Mouse (Mus musculus): Measurements from ENCODE around the gene Tgm1. TPM values are rescaled to one million over a fixed set of nuclear protein-coding genes. Genes with fewer than 3 reads are reported as not detected.

The Tgm1 gene
- not detected for polyA plus RNA-seq (2014; fragmentation: Illumina TruSeq; extraction: RNeasy Lipid Tissue Mini Kit (QIAGEN cat#74804); ENCODE audit: low read depth, low replicate concordance)

GRCm38 (mm10) chr14:55713729-55714122 lies at the start of gene Tgm1:
TSS of gene Tgm1 (minus strand) at chr14:55713926.

GRCm38 (mm10) chr14:55761163-55761562 lies 47.4 kb upstream of the Tgm1 start, which contains the start of gene Ltb4r2:
TSS of gene Ltb4r2 (plus strand) at chr14:55761428.

DNA sequence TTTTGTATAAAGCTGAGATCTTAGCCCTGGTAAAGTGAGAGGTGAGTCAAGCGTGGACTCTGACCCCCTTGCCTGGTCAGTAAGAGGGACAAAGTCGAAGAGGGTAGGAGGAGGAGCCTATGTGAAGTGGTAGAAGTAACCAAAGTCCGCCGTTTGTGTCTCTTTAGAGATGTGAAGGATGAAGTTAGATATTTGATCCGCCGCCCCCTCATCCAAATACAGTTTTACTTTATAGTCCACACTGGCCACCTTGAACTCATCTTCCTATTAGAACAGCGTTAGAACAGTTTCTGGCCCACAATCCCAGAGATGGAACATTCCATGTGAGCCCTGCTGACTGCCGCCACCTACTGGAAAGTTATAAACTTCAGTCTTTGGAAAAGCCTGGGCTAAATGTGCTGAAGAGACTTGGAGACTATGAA lies 44.6 kb upstream of the Tgm1 start, which contains the start of gene Cideb:
Gene Cideb (minus strand): TSS at position 96 of the 422 bp plus-strand sequence.

DNA sequence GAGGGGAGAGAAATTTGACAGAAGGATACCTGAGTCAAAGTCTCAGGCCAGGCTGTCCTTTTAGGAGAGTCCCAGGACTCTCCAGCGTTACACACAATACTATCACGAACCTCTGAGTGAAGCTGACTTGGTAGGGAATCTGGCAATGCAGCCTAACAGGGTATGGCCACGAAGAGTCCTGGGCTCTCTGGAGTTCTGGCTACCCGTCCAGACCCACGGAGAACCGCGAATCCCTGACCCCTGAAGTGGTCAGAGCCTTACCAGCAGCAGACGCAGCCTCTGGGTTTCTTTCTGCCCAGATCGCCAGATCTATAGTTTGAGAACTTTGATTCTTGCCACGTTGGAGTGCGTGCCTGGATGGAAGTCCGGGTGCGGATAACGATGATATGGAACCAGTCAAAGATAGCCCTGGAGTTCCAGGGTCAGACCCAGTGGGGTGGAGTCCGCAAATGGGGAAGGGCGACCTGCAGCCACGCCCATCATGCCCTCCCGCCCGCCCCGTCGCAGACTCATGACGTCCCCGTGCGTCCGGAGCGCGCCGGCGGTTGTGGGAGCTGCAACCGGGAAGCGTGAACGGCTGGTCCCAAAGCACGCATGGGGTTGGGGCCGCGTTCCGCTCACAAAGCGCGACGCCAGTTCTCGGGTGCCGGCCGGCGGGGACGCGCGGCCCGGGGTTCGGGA lies 31.6 kb upstream of the Tgm1 start, which contains the start of the genes Dhrs1 and Nop9:
Gene Dhrs1 (minus strand): TSS at position 511 of the 681 bp plus-strand sequence.
Gene Nop9 (plus strand): TSS at position 514 of the 681 bp plus-strand sequence.

DNA sequence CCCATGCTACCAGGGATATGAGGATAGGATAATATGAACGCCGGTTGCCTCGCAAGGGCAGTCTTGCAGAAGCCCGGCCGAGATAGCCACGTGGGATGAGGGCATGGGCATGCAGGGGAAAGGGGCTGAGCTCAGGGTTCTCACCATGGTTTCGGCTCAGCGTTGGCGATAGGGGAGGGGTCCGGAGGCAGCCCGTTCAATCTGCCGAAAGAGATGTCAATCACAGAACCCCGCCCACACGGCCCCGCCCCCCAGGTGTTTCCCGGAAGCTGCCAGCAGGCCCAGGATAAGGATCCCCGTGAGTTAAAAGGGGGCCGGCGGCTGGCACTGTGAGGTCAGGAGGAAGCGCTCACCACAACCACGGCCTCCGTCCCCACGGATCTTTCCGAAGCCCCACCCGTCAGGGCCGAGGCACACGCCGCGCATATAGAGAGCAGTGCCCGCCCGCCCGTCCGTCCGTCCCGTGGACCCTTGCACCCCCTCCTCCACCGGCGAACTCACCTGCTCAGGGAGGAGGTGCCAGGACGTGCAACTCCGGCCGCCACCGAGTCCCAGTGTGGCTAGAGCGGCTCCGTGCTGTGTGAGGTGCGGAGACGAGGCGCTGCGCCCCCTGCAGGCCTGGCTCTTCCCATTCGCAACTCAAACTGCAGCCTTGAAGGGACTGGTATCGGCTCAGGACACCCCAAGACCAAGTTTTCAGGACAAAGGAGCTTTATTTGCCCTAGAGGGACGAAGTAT lies 8.1 kb upstream of the Tgm1 start, which contains the start of gene Rabggta:
Gene Rabggta (minus strand): TSS at position 564 of the 738 bp plus-strand sequence.

DNA sequence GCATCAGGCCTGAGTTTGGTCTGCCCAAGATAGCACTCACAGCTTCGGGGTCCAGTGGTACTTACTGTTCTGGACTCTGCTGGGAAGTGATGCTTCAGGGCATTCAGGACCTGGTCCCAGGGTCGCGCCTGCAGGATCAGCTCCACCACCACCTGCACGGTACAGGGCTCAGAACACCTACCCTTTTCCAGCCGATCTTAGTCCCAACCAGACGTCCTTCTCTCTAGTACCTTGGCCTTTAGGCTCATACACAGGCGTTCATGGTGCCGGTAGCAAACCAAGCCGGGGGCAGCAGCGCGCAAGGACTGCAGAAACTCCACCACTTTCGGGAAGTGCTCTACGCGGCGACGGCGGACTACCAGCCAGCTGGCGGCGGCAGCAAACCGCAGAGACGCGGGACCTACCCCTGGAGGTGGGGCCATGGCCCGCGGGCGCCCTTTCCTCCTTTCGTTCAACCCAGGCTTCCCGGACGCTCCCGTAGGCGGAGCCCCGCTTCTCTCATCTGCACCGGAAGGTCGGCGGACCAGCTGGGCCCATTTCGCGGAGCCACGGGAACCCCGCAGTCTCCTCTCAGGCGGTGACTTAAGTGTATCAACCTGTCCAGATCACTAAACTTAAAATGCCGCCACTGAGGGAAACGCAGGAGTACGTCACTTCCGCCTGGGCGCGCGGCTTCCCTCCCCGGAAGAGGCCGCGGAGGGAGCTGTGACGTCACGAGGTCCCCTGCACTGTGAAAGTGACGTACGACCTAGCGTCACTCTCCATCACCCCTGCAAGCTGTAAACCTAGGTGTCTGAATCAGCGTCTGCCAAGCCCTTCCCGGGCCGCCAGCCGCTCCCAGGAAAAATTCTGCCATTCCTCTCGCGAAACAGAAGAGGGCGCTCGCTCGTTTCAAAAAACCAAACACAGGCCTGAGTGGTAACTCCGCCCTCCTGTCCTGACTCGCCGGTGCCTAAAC lies 32.3 kb downstream of the Tgm1 start, which contains the start of gene Tinf2:
Gene Tinf2 (minus strand): TSS at position 661 of the 958 bp plus-strand sequence.

GRCm38 (mm10) chr14:55671833-55672740 lies 41.6 kb downstream of the Tgm1 start, which contains the start of the genes Gmpr2 and Nedd8:
TSS of gene Gmpr2 (plus strand) at chr14:55671941.
TSS of gene Nedd8 (minus strand) at chr14:55672124.

GRCm38 (mm10) chr14:55659960-55660573 lies 53.7 kb downstream of the Tgm1 start, which contains the start of gene Mdp1:
TSS of gene Mdp1 (minus strand) at chr14:55660508.

Other genes with a start within 250 kb of the Tgm1 start
- 46.8 TPM for gene Dhrs4, start 235.2 kb downstream of the Tgm1 start, polyA plus RNA-seq (2014; fragmentation: Illumina TruSeq; extraction: RNeasy Lipid Tissue Mini Kit (QIAGEN cat#74804); ENCODE audit: low read depth, low replicate concordance)
- not detected for gene Carmil3, start 223.3 kb downstream of the Tgm1 start, polyA plus RNA-seq (2014; fragmentation: Illumina TruSeq; extraction: RNeasy Lipid Tissue Mini Kit (QIAGEN cat#74804); ENCODE audit: low read depth, low replicate concordance)
- gene Cpne6, start 203.5 kb downstream of the Tgm1 start, polyA plus RNA-seq (2014; fragmentation: Illumina TruSeq; extraction: RNeasy Lipid Tissue Mini Kit (QIAGEN cat#74804); ENCODE audit: low read depth, low replicate concordance), result not detected
- not detected for gene Nrl, start 188.9 kb downstream of the Tgm1 start, polyA plus RNA-seq (2014; fragmentation: Illumina TruSeq; extraction: RNeasy Lipid Tissue Mini Kit (QIAGEN cat#74804); ENCODE audit: low read depth, low replicate concordance)
- gene Pck2, start 173.7 kb downstream of the Tgm1 start, polyA plus RNA-seq (2014; fragmentation: Illumina TruSeq; extraction: RNeasy Lipid Tissue Mini Kit (QIAGEN cat#74804); ENCODE audit: low read depth, low replicate concordance), result 4.3 TPM
- gene Dcaf11, start 153.9 kb downstream of the Tgm1 start, polyA plus RNA-seq (2014; fragmentation: Illumina TruSeq; extraction: RNeasy Lipid Tissue Mini Kit (QIAGEN cat#74804); ENCODE audit: low read depth, low replicate concordance), result 19.7 TPM
- gene A730061H03Rik, start 153.5 kb downstream of the Tgm1 start, polyA plus RNA-seq (2014; fragmentation: Illumina TruSeq; extraction: RNeasy Lipid Tissue Mini Kit (QIAGEN cat#74804); ENCODE audit: low read depth, low replicate concordance), result not detected
- not detected for gene Fitm1, start 138.3 kb downstream of the Tgm1 start, polyA plus RNA-seq (2014; fragmentation: Illumina TruSeq; extraction: RNeasy Lipid Tissue Mini Kit (QIAGEN cat#74804); ENCODE audit: low read depth, low replicate concordance)
- 266 TPM for gene Psme1, start 135.8 kb downstream of the Tgm1 start, polyA plus RNA-seq (2014; fragmentation: Illumina TruSeq; extraction: RNeasy Lipid Tissue Mini Kit (QIAGEN cat#74804); ENCODE audit: low read depth, low replicate concordance)
- 10.2 TPM for gene Emc9, start 128.6 kb downstream of the Tgm1 start, polyA plus RNA-seq (2014; fragmentation: Illumina TruSeq; extraction: RNeasy Lipid Tissue Mini Kit (QIAGEN cat#74804); ENCODE audit: low read depth, low replicate concordance)
- 161 TPM for gene Psme2, start 122.8 kb downstream of the Tgm1 start, polyA plus RNA-seq (2014; fragmentation: Illumina TruSeq; extraction: RNeasy Lipid Tissue Mini Kit (QIAGEN cat#74804); ENCODE audit: low read depth, low replicate concordance)
- 6.4 TPM for gene Rnf31, start 122.2 kb downstream of the Tgm1 start, polyA plus RNA-seq (2014; fragmentation: Illumina TruSeq; extraction: RNeasy Lipid Tissue Mini Kit (QIAGEN cat#74804); ENCODE audit: low read depth, low replicate concordance)
- 44.9 TPM for gene Irf9, start 110.4 kb downstream of the Tgm1 start, polyA plus RNA-seq (2014; fragmentation: Illumina TruSeq; extraction: RNeasy Lipid Tissue Mini Kit (QIAGEN cat#74804); ENCODE audit: low read depth, low replicate concordance)
- 2.4 TPM for gene Rec8, start 95.9 kb downstream of the Tgm1 start, polyA plus RNA-seq (2014; fragmentation: Illumina TruSeq; extraction: RNeasy Lipid Tissue Mini Kit (QIAGEN cat#74804); ENCODE audit: low read depth, low replicate concordance)
- 13.4 TPM for gene Ipo4, start 78.0 kb downstream of the Tgm1 start, polyA plus RNA-seq (2014; fragmentation: Illumina TruSeq; extraction: RNeasy Lipid Tissue Mini Kit (QIAGEN cat#74804); ENCODE audit: low read depth, low replicate concordance)
- 1.7 TPM for gene Gm49378, start 76.0 kb downstream of the Tgm1 start, polyA plus RNA-seq (2014; fragmentation: Illumina TruSeq; extraction: RNeasy Lipid Tissue Mini Kit (QIAGEN cat#74804); ENCODE audit: low read depth, low replicate concordance)
- 48.9 TPM for gene Tm9sf1, start 70.1 kb downstream of the Tgm1 start, polyA plus RNA-seq (2014; fragmentation: Illumina TruSeq; extraction: RNeasy Lipid Tissue Mini Kit (QIAGEN cat#74804); ENCODE audit: low read depth, low replicate concordance)
- not detected for gene Tssk4, start 63.7 kb downstream of the Tgm1 start, polyA plus RNA-seq (2014; fragmentation: Illumina TruSeq; extraction: RNeasy Lipid Tissue Mini Kit (QIAGEN cat#74804); ENCODE audit: low read depth, low replicate concordance)
- 32.2 TPM for gene Mdp1, start 53.4 kb downstream of the Tgm1 start, polyA plus RNA-seq (2014; fragmentation: Illumina TruSeq; extraction: RNeasy Lipid Tissue Mini Kit (QIAGEN cat#74804); ENCODE audit: low read depth, low replicate concordance)
- 44.1 TPM for gene Gmpr2, start 42.0 kb downstream of the Tgm1 start, polyA plus RNA-seq (2014; fragmentation: Illumina TruSeq; extraction: RNeasy Lipid Tissue Mini Kit (QIAGEN cat#74804); ENCODE audit: low read depth, low replicate concordance)
- 81.5 TPM for gene Nedd8, start 41.8 kb downstream of the Tgm1 start, polyA plus RNA-seq (2014; fragmentation: Illumina TruSeq; extraction: RNeasy Lipid Tissue Mini Kit (QIAGEN cat#74804); ENCODE audit: low read depth, low replicate concordance)
- gene Tinf2, start 32.1 kb downstream of the Tgm1 start, polyA plus RNA-seq (2014; fragmentation: Illumina TruSeq; extraction: RNeasy Lipid Tissue Mini Kit (QIAGEN cat#74804); ENCODE audit: low read depth, low replicate concordance), result 10.6 TPM
- 0.47 TPM for gene Rabggta, start 8.3 kb upstream of the Tgm1 start, polyA plus RNA-seq (2014; fragmentation: Illumina TruSeq; extraction: RNeasy Lipid Tissue Mini Kit (QIAGEN cat#74804); ENCODE audit: low read depth, low replicate concordance)
- gene Dhrs1, start 31.8 kb upstream of the Tgm1 start, polyA plus RNA-seq (2014; fragmentation: Illumina TruSeq; extraction: RNeasy Lipid Tissue Mini Kit (QIAGEN cat#74804); ENCODE audit: low read depth, low replicate concordance), result 15.6 TPM
- 6.7 TPM for gene Nop9, start 31.8 kb upstream of the Tgm1 start, polyA plus RNA-seq (2014; fragmentation: Illumina TruSeq; extraction: RNeasy Lipid Tissue Mini Kit (QIAGEN cat#74804); ENCODE audit: low read depth, low replicate concordance)
- gene Cideb, start 44.5 kb upstream of the Tgm1 start, polyA plus RNA-seq (2014; fragmentation: Illumina TruSeq; extraction: RNeasy Lipid Tissue Mini Kit (QIAGEN cat#74804); ENCODE audit: low read depth, low replicate concordance), result not detected
- gene Ltb4r2, start 47.5 kb upstream of the Tgm1 start, polyA plus RNA-seq (2014; fragmentation: Illumina TruSeq; extraction: RNeasy Lipid Tissue Mini Kit (QIAGEN cat#74804); ENCODE audit: low read depth, low replicate concordance), result not detected
- gene Ltb4r1, start 52.0 kb upstream of the Tgm1 start, polyA plus RNA-seq (2014; fragmentation: Illumina TruSeq; extraction: RNeasy Lipid Tissue Mini Kit (QIAGEN cat#74804); ENCODE audit: low read depth, low replicate concordance), result 0.41 TPM
- 1.1 TPM for gene Adcy4, start 70.2 kb upstream of the Tgm1 start, polyA plus RNA-seq (2014; fragmentation: Illumina TruSeq; extraction: RNeasy Lipid Tissue Mini Kit (QIAGEN cat#74804); ENCODE audit: low read depth, low replicate concordance)
- gene Ripk3, start 74.9 kb upstream of the Tgm1 start, polyA plus RNA-seq (2014; fragmentation: Illumina TruSeq; extraction: RNeasy Lipid Tissue Mini Kit (QIAGEN cat#74804); ENCODE audit: low read depth, low replicate concordance), result not detected
- gene Nfatc4, start 109.2 kb upstream of the Tgm1 start, polyA plus RNA-seq (2014; fragmentation: Illumina TruSeq; extraction: RNeasy Lipid Tissue Mini Kit (QIAGEN cat#74804); ENCODE audit: low read depth, low replicate concordance), result 2.6 TPM
- gene Nynrin, start 140.1 kb upstream of the Tgm1 start, polyA plus RNA-seq (2014; fragmentation: Illumina TruSeq; extraction: RNeasy Lipid Tissue Mini Kit (QIAGEN cat#74804); ENCODE audit: low read depth, low replicate concordance), result 0.41 TPM
- not detected for gene Cbln3, start 170.5 kb upstream of the Tgm1 start, polyA plus RNA-seq (2014; fragmentation: Illumina TruSeq; extraction: RNeasy Lipid Tissue Mini Kit (QIAGEN cat#74804); ENCODE audit: low read depth, low replicate concordance)
- gene Khnyn, start 171.0 kb upstream of the Tgm1 start, polyA plus RNA-seq (2014; fragmentation: Illumina TruSeq; extraction: RNeasy Lipid Tissue Mini Kit (QIAGEN cat#74804); ENCODE audit: low read depth, low replicate concordance), result 9.7 TPM
- gene Sdr39u1, start 186.4 kb upstream of the Tgm1 start, polyA plus RNA-seq (2014; fragmentation: Illumina TruSeq; extraction: RNeasy Lipid Tissue Mini Kit (QIAGEN cat#74804); ENCODE audit: low read depth, low replicate concordance), result 16.7 TPM
- gene Cma1, start 230.7 kb upstream of the Tgm1 start, polyA plus RNA-seq (2014; fragmentation: Illumina TruSeq; extraction: RNeasy Lipid Tissue Mini Kit (QIAGEN cat#74804); ENCODE audit: low read depth, low replicate concordance), result 2.0 TPM
- gene Cma2, start 237.1 kb upstream of the Tgm1 start, polyA plus RNA-seq (2014; fragmentation: Illumina TruSeq; extraction: RNeasy Lipid Tissue Mini Kit (QIAGEN cat#74804); ENCODE audit: low read depth, low replicate concordance), result not detected

Measured in adrenal gland, adult 10 weeks (tissue).